Mouse (Mus musculus) small intestine, adult 2 months (tissue): ENCODE data around the gene Dennd1a.

Experiments used
- CTCF ChIP-seq: fragments of 200-500 bp; IDR thresholded peaks from 2 replicates; pipeline ENCODE4 v1.5.1; 2012; ENCODE audit warnings: low read depth, mild to moderate bottlenecking, control low read depth, inconsistent platforms, low read length, moderate library complexity, mixed read lengths; ENCODE audit not compliant: insufficient replicate concordance, insufficient read length; ENCODE audit errors: extremely low read depth
- POLR2A ChIP-seq: fragments of 200-500 bp; IDR thresholded peaks from 2 replicates; pipeline ENCODE4 v1.6.1; 2012; ENCODE audit warnings: low read depth, mild to moderate bottlenecking, control low read depth, inconsistent platforms, low read length, moderate library complexity

DNA sequence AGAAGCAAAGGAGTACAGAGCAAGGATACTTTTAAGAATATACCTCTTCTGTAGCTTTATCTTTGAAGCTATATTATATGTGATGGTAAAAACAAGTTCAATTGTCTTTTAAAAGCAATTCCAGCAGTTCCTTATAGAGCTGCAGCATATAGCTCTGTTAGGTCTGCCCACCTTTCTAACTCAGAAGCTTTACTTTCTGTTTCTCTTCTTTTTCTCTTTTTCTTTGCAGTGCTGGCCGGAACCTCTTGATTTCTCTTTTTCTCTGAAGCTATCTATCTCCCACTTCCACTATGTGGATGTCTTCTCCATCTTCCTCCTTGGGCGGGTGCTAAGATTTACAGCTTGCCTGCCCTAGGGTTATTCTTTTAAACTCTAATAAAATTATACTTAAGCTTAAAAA is 12.2 kb downstream of the Dennd1a start:
- no peak for TF ChIP-seq POLR2A
- TF ChIP-seq CTCF = no peak
